Mouse (Mus musculus) thymus, adult 2 months (tissue): ENCODE results near the gene Fasl.

Source experiments
- CTCF ChIP-seq: fragments of 200-500 bp; IDR thresholded peaks from 2 replicates; pipeline ENCODE4 v1.5.1; 2012; ENCODE audit warnings: mild to moderate bottlenecking, control low read depth, low read length, moderate library complexity, borderline replicate concordance; ENCODE audit not compliant: control insufficient read depth, poor library complexity, insufficient read depth; ENCODE audit errors: extremely low read depth
- POLR2A ChIP-seq: fragments of 200-500 bp; IDR thresholded peaks from 2 replicates; pipeline ENCODE4 v1.6.1; 2012; ENCODE audit warnings: mild to moderate bottlenecking, low read length, control low read depth, moderate library complexity; ENCODE audit not compliant: control insufficient read depth, poor library complexity, insufficient read depth; ENCODE audit errors: extremely low read depth

- no peak for TF ChIP-seq POLR2A
- no peak for TF ChIP-seq CTCF
Observed at GRCm38 (mm10) chr1:161781594-161781993, 6.7 kb downstream of the Fasl start.
